In the genomic region with DNA sequence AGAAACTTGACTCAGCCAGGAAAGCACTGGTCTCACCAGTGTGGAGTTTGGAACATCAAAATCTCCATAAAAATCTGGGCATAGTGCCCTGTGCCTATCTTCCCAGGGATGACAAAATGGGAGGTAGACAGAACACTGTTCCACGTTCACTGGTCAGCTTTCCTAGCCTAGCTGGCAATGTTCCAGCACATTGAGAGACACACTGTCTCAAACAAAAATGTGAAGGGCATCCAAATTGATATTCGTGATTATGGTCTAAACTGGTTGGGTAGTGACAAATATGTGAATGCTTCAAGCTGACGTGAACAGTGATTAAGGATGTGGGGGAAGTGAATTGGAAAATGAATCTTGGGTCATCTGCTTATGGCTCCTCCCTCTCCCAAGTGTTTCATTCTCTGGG, we compare ENCODE assay signal across 16 mouse cellular contexts.
DNase-seq lines count a peak whose midpoint lies in the region; ATAC-seq lines count a peak whose summit lies in the region.
"Had no signal": no experiment of that assay in that cellular context is flagged by ENCODE, and none has a peak within 500 bp of the region (broad histone marks: within the 10 kb centered on the region; RNA-seq: fewer than 3 reads in every experiment).

No protein-coding gene starts in this region.

- no peak overlapping the region for H3K4me2 ChIP-seq in neural tube, embryonic 15.5 days
- H3K4me2 ChIP-seq: embryonic facial prominence, embryonic 12.5 days; forebrain, embryonic 15.5 days; heart, embryonic 12.5 days; hindbrain, embryonic 15.5 days had no signal

- WGBS in neural tube, embryonic 15.5 days: 81% methylated on average over 3 of the region's 3 CpGs

- H3K4me3 ChIP-seq in neural tube, embryonic 15.5 days (replicated peaks): no peak overlapping the region
- H3K4me3 ChIP-seq: embryonic facial prominence, embryonic 12.5 days; forebrain, embryonic 15.5 days; heart, embryonic 12.5 days; hindbrain, embryonic 15.5 days had no signal

- no peak overlapping the region for H3K27ac ChIP-seq in neural tube, embryonic 15.5 days (replicated peaks)
- H3K27ac ChIP-seq: embryonic facial prominence, embryonic 12.5 days; forebrain, embryonic 15.5 days; hindbrain, embryonic 15.5 days had no signal

- peak; percentile 14; the same call in 1 of the 2 replicates for ATAC-seq in frontal cortex, adult (ENCODE audit: low TSS enrichment)
- 0 out of 2 replicates have a peak, but pooled peaks have one; percentile 24 for ATAC-seq in neural tube, embryonic 15.5 days (ENCODE audit: low FRiP score)
- ATAC-seq: forebrain, embryonic 15.5 days; intestine, embryonic 16.5 days; Patski had no signal

- DNase-seq in adrenal gland, postnatal 10 days: peak; percentile 5
- no peak for DNase-seq in adrenal gland, postnatal 25 days
- DNase-seq in frontal cortex, adult 2 months (ENCODE audit: extremely low spot score in 1 of 2, low spot score in 1 of 2): no peak
- DNase-seq in neural tube, embryonic 10.5 days (ENCODE audit: extremely low spot score, low spot score): no peak
- DNase-seq in T-cell, adult 2 months (ENCODE audit: low spot score): no peak
- DNase-seq: cerebellum, adult 11-12 months; cerebellum, adult 9-10 months; gastrocnemius, postnatal 14 days had no signal

- H3K36me3 ChIP-seq in neural tube, embryonic 15.5 days: no peaks in the 10 kb centered on the region
- H3K36me3 ChIP-seq: embryonic facial prominence, embryonic 12.5 days; forebrain, embryonic 15.5 days; heart, embryonic 12.5 days; hindbrain, embryonic 15.5 days had no signal

- no peaks in the 10 kb centered on the region for H3K27me3 ChIP-seq in neural tube, embryonic 15.5 days (replicated peaks)
- H3K27me3 ChIP-seq: embryonic facial prominence, embryonic 12.5 days; forebrain, embryonic 15.5 days; heart, embryonic 12.5 days; hindbrain, embryonic 15.5 days; Patski had no signal

- no peaks in the 10 kb centered on the region for H3K9me3 ChIP-seq in neural tube, embryonic 15.5 days (replicated peaks)
- H3K9me3 ChIP-seq: embryonic facial prominence, embryonic 12.5 days; forebrain, embryonic 15.5 days; heart, embryonic 12.5 days; hindbrain, embryonic 15.5 days had no signal

- peaks cover 7% of the 10 kb centered on the region; the same call in 1 of the 2 replicates for H3K4me1 ChIP-seq in neural tube, embryonic 15.5 days
- H3K4me1 ChIP-seq: embryonic facial prominence, embryonic 12.5 days; hindbrain, embryonic 15.5 days had no signal

- H3K9ac ChIP-seq in neural tube, embryonic 15.5 days (replicated peaks): no peak overlapping the region
- H3K9ac ChIP-seq: embryonic facial prominence, embryonic 12.5 days; forebrain, embryonic 15.5 days; heart, embryonic 12.5 days; hindbrain, embryonic 15.5 days had no signal
